Mouse (Mus musculus) thymus, adult 2 months (tissue): Measurements from ENCODE around the gene Sla2. TPM values are rescaled to one million over a fixed set of nuclear protein-coding genes. Genes with fewer than 3 reads are reported as not detected.
A peak's percentile ranks its signal among the peaks of the same experiment; 100 is the strongest.
"Not testable (repeated sequence)": the region's sequence is repeated elsewhere in the genome, so short reads cannot be mapped to it uniquely, and the experiment has no call there.

ENCODE experiments used
- DNase-seq: peaks from one replicate; pipeline ENCODE4 v3.0.0; 2021
- H3K27ac ChIP-seq: fragments of 200-500 bp; 2 replicates; pipeline ENCODE4 v1.5.1; 2012; ENCODE audit warnings: low read length, control low read depth; ENCODE audit not compliant: control insufficient read depth, insufficient read depth
- H3K27me3 ChIP-seq: fragments of 200-500 bp; 2 replicates; pipeline ENCODE4 v1.6.1; 2012; ENCODE audit warnings: mild to moderate bottlenecking, low read length, moderate library complexity, mixed read lengths; ENCODE audit not compliant: control insufficient read depth, insufficient read depth
- H3K36me3 ChIP-seq: fragments of 200-500 bp; 2 replicates; pipeline ENCODE4 v1.6.1; 2012; ENCODE audit warnings: mild to moderate bottlenecking, low read length, moderate library complexity; ENCODE audit not compliant: control insufficient read depth, insufficient read depth
- H3K4me1 ChIP-seq: fragments of 200-500 bp; replicated peaks from 2 replicates; pipeline ENCODE4 v1.6.1; 2012; ENCODE audit warnings: low read length; ENCODE audit not compliant: control insufficient read depth, insufficient read depth
- H3K4me3 ChIP-seq: fragments of 200-500 bp; 2 replicates; pipeline ENCODE4 v1.5.1; 2012; ENCODE audit warnings: mild to moderate bottlenecking, low read length, control low read depth, moderate library complexity; ENCODE audit not compliant: control insufficient read depth, insufficient read depth
- CTCF ChIP-seq: fragments of 200-500 bp; IDR thresholded peaks from 2 replicates; pipeline ENCODE4 v1.5.1; 2012; ENCODE audit warnings: mild to moderate bottlenecking, control low read depth, low read length, moderate library complexity, borderline replicate concordance; ENCODE audit not compliant: control insufficient read depth, poor library complexity, insufficient read depth; ENCODE audit errors: extremely low read depth
- POLR2A ChIP-seq: fragments of 200-500 bp; IDR thresholded peaks from 2 replicates; pipeline ENCODE4 v1.6.1; 2012; ENCODE audit warnings: mild to moderate bottlenecking, low read length, control low read depth, moderate library complexity; ENCODE audit not compliant: control insufficient read depth, poor library complexity, insufficient read depth; ENCODE audit errors: extremely low read depth
- WGBS: fragments of 180-500 bp; shearing (Covaris S2); methylation state at CpG from one replicate; pipeline ENCODE4 v1.1.7; 2018; 5-methylcytosine and 5-hydroxymethylcytosine counted together
- polyA plus RNA-seq: library from polyadenylated mRNA; depleted of rRNA; stranded (reverse); fragments of >200 nt; gene quantifications from 2 replicates; pipeline ENCODE4 v1.2.3, GENCODE M21; 2012

Sla2 gene
- polyA plus RNA-seq, 1 experiment = 120 TPM

- 79% methylated on average over 9 of the region's 9 CpGs for WGBS
- Histone ChIP-seq H3K4me3 (no peak overlapping the region), H3K27me3 (no peaks in the 10 kb centered on the region), H3K36me3 (no peaks in the 10 kb centered on the region), H3K4me1 (no peaks in the 10 kb centered on the region), H3K27ac (no peak overlapping the region)
- no peak for DNase-seq
- TF ChIP-seq POLR2A = no peak
- TF ChIP-seq CTCF = no peak
Measured at GRCm38 (mm10) chr2:156896384-156896914, 9.5 kb upstream of the Sla2 start.

DNA sequence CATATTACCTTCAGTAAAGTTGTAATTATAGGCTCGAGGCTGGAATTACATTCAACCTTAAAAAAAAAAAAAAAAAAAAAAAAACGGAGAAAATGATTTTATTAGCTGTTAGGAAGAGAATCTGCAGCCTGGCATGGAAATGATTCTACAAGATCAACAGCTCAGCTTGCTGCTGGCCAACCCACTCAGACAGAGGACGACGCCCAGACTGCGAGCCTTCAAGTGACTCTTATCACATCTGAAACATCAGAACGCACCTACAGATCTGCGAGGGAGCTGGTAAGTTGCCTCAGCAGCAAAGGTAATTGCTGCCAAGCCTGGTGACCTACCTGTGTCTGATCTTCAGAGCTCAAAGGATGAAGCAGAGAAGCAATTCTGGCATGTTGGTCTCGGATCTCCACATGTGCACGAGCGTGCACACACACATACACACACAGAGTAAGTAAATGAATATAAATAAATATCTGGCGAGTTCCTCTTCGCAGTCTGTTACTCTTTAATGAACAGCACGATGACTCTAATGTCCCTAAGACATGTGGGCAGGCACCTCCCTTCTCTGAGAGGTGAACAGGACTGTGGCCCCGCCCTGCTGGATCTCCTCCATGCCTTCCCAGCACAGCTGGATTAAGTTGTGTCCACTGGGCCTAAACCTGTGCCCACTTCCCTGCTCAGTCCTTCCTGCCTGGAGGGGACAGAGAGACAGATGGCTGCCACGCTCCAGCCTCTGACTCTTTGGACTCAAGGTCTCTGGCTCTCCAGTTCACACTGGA, 7.7 kb upstream of the Sla2 start:
- Histone ChIP-seq H3K4me3 (no peak overlapping the region), H3K4me1 (no peaks in the 10 kb centered on the region), H3K36me3 (no peaks in the 10 kb centered on the region), H3K27me3 (no peaks in the 10 kb centered on the region), H3K27ac (no peak overlapping the region)
- WGBS = 86% methylated on average over 15 of the region's 15 CpGs
- DNase-seq = no peak
- TF ChIP-seq POLR2A = no peak
- no peak for TF ChIP-seq CTCF

- Histone ChIP-seq H3K4me3 (no peak overlapping the region), H3K27ac (no peak overlapping the region), H3K27me3 (no peaks in the 10 kb centered on the region), H3K4me1 (peaks cover 2% of the 10 kb centered on the region), H3K36me3 (no peaks in the 10 kb centered on the region)
- TF ChIP-seq CTCF (no peak), POLR2A (no peak)
- DNase-seq = no peak
- 91% methylated on average over 6 of the region's 6 CpGs for whole genome bisulfite sequencing
Measured at GRCm38 (mm10) chr2:156892821-156893220, 5.8 kb upstream of the Sla2 start.

- no peak overlapping the region for H3K27ac ChIP-seq
- no peak overlapping the region for H3K4me3 ChIP-seq
- no peak for TF ChIP-seq POLR2A
- no peak for TF ChIP-seq CTCF
- H3K27me3 ChIP-seq = no peaks in the 10 kb centered on the region
- no peaks in the 10 kb centered on the region for H3K36me3 ChIP-seq
- 76% methylated on average over 3 of the region's 3 CpGs for WGBS
- H3K4me1 ChIP-seq = peaks cover 7% of the 10 kb centered on the region
- no peak for DNase-seq
Measured at GRCm38 (mm10) chr2:156892240-156892639, 5.2 kb upstream of the Sla2 start.

- no peaks in the 10 kb centered on the region for H3K27me3 ChIP-seq
- no peak overlapping the region for H3K4me3 ChIP-seq
- H3K36me3 ChIP-seq = peaks cover 4% of the 10 kb centered on the region; the same call in 1 of the 2 replicates
- TF ChIP-seq CTCF = no peak
- TF ChIP-seq POLR2A = no peak
- no peak for DNase-seq
- no peak overlapping the region for H3K27ac ChIP-seq
- peaks cover 27% of the 10 kb centered on the region for H3K4me1 ChIP-seq
- WGBS = 85% methylated on average over 3 of the region's 3 CpGs
Measured at GRCm38 (mm10) chr2:156888490-156888889, 1.5 kb upstream of the Sla2 start.

- Histone ChIP-seq H3K36me3 (peaks cover 7% of the 10 kb centered on the region; the same call in 1 of the 2 replicates), H3K4me3 (peak overlapping the region; percentile 85), H3K27me3 (no peaks in the 10 kb centered on the region), H3K4me1 (peaks cover 44% of the 10 kb centered on the region), H3K27ac (peak overlapping the region; percentile 97)
- peak; percentile 50 for DNase-seq
- TF ChIP-seq CTCF = no peak
- no peak for TF ChIP-seq POLR2A
- WGBS = 3% methylated on average over 10 of the region's 10 CpGs
Measured at GRCm38 (mm10) chr2:156886084-156886631, 834 bp downstream of the Sla2 start.

GRCm38 (mm10) chr2:156885666-156886065, 1.3 kb downstream of the Sla2 start:
- peak overlapping the region; percentile 97 for H3K27ac ChIP-seq

More at GRCm38 (mm10) chr2:156885666-156886065, 1.3 kb downstream of the Sla2 start:
- not testable (repeated sequence) for H3K36me3 ChIP-seq, H3K27me3 ChIP-seq, DNase-seq
- peak overlapping the region; percentile 85 for H3K4me3 ChIP-seq
- 0 out of 2 replicates have a peak, but pooled peaks have one; percentile 25 for TF ChIP-seq POLR2A
- WGBS = 3% methylated on average over 2 of the region's 2 CpGs
- H3K4me1 ChIP-seq = peaks cover 49% of the 10 kb centered on the region
